Mouse (Mus musculus) ES-Bruce4 (cell line): Measurements from ENCODE around the gene Myh6.

Source experiments
- CTCF ChIP-seq: IDR thresholded peaks from one replicate; pipeline ENCODE4 v1.8.1; 2011; ENCODE audit warnings: low read depth, low read length
- EP300 ChIP-seq: IDR thresholded peaks from 2 replicates; pipeline ENCODE4 v1.6.1; 2011; ENCODE audit warnings: low read depth, low read length; ENCODE audit not compliant: insufficient read depth
- POLR2A ChIP-seq: IDR thresholded peaks from one replicate; pipeline ENCODE4 v1.8.1; 2011; ENCODE audit warnings: low read length; ENCODE audit not compliant: insufficient read depth

DNA sequence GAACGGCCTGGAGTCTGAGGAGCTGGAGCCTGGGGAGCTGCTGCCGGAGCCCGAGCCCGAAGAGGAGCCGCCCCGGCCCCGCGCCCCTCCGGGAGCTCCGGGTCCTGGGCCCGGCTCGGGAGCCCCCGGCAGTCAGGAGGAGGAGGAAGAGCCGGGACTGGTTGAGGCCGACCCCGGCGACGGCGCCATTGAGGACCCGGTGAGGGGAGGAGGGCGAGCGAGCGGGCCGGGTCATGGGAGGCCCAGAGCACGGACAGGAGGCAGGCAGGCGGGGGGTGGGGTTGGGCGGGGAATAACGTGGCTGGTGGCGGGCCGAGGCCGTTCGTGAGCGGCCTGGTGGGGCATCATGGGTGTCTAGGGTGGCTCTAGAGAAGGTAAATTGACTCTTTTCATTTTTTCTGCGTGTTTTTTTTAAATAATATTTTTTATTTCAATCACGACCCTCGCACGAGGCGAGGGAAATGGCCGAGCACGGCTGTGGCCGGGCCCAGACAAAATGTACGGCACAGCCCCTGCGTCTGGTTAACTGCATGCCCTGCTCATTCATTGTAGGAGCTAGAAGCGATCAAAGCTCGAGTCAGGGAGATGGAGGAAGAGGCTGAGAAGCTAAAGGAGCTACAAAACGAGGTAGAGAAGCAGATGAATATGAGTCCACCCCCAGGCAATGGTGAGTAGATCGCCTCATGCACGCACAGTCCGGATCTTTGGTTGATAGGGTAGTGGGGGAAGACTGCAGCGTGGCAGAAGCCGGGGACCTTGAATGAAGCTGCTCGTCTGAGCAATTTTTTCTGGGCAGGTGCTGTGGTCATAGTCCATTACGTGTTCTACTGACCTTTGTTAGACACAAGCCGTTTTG is 72.2 kb downstream of the Myh6 start:
- TF ChIP-seq CTCF: no peak
- no peak for TF ChIP-seq POLR2A
- TF ChIP-seq EP300: no peak
